ENCODE assay signal across 19 mouse cellular contexts in the genomic region with DNA sequence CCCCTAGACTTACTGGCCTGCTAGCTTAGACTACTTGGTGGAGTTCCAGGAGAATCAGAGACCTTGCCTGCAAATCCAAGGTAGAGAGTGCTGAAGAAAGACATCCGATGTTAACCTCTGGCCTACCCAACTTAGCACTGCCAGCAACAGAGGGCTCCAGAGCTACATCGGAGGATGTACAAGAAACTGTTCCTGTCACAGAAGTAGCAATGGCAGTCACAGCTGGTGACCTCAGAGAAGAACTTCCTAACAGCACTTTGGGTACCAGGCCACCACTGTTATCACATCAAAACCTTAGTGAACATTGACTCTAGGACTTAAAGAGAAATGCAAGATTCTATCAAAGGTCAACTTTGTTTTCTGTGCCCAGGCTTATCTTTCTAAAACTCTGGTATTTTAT.
"Had no signal": no experiment of that assay in that cellular context is flagged by ENCODE, and none has a peak within 500 bp of the region (broad histone marks: within the 10 kb centered on the region; RNA-seq: fewer than 3 reads in every experiment).

No protein-coding gene starts in this region.

- H3K27me3 ChIP-seq: limb, embryonic 13.5 days; liver, embryonic 13.5 days; midbrain, embryonic 13.5 days; neural tube, embryonic 13.5 days had no signal

- H3K36me3 ChIP-seq: limb, embryonic 10.5 days; liver, embryonic 13.5 days; midbrain, embryonic 13.5 days; neural tube, embryonic 13.5 days had no signal

- H3K4me3 ChIP-seq: limb, embryonic 10.5 days; limb, embryonic 13.5 days; liver, embryonic 13.5 days; megakaryocyte, embryonic 14.5 days; midbrain, embryonic 10.5 days; midbrain, embryonic 13.5 days; myocyte; neural tube, embryonic 13.5 days had no signal

- DNase-seq: kidney, adult 18-20 months; kidney, adult 9 months; kidney, postnatal 14 days; kidney, postnatal 4 days; liver; liver, embryonic 13.5 days; lung, embryonic 14.5 days had no signal

- ATAC-seq: intestine, embryonic 16.5 days; lung, postnatal 0 days; midbrain, embryonic 13.5 days; midbrain, embryonic 16.5 days had no signal

- H3K27ac ChIP-seq: limb, embryonic 13.5 days; liver, embryonic 13.5 days; macrophage; midbrain, embryonic 10.5 days; stomach, postnatal 0 days had no signal

- H3K4me2 ChIP-seq: limb, embryonic 13.5 days; liver, embryonic 13.5 days; lung, embryonic 14.5 days; midbrain, embryonic 13.5 days; neural tube, embryonic 13.5 days had no signal

- H3K4me1 ChIP-seq: megakaryocyte, embryonic 14.5 days had no signal

- H3K9ac ChIP-seq: limb, embryonic 13.5 days; liver, embryonic 13.5 days; lung, embryonic 14.5 days; midbrain, embryonic 13.5 days; neural tube, embryonic 13.5 days had no signal

- H3K9me3 ChIP-seq: limb, embryonic 10.5 days; limb, embryonic 13.5 days; liver, embryonic 13.5 days; midbrain, embryonic 10.5 days; midbrain, embryonic 13.5 days; neural tube, embryonic 13.5 days had no signal
